Mouse (Mus musculus): Measurements from ENCODE around the gene Cnpy2. TPM values are rescaled to one million over a fixed set of nuclear protein-coding genes. Genes with fewer than 3 reads are reported as not detected.

Cnpy2 gene
- total and polyA plus RNA-seq, 3 experiments = 27.8 to 65.3 (median 58.9) TPM

DNA sequence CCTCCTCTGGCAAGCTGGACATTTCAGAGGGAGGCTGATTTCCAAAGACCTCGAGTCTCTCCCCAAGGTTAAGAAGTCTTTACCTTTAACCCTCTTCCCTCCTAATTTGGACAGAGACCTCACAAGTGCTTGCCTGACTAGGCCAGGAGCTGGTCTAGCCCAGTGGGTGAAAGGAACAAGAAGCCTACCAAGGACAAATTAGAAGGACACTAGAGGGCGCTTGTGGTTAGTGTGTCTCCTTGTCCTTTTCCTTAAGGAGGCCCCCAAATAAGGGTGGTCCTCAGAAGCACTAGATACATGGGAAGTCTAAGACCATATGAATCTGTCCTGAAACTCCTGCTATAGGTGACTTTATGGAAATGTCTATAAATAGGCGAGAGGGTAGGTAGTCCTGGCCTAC lies 40.3 kb downstream of the Cnpy2 start:
- TF ChIP-seq EP300 (IDR thresholded peaks at IDR 0.05; ENCODE audit: insufficient read depth, low read depth, low read length) (no peak), CTCF (IDR thresholded peaks at IDR 0.05) (peak; percentile 73), POLR2A (IDR thresholded peaks at IDR 0.05; ENCODE audit: insufficient read depth, low read depth, low read length) (0 out of 2 replicates have a peak, but pooled peaks have one; percentile 19)
- no peak overlapping the region for H3K4me3 ChIP-seq
- peak overlapping the region; percentile 68 for H3K27ac ChIP-seq
- DNase-seq = peak in 1 of 2 experiments; percentile 39
- H3K27me3 ChIP-seq (ENCODE audit: control insufficient read depth, insufficient read depth, low read length) = no peaks in the 10 kb centered on the region
- no peak overlapping the region for H3K9ac ChIP-seq (ENCODE audit: low read depth, low read length)
- peaks cover 26% of the 10 kb centered on the region for H3K36me3 ChIP-seq (ENCODE audit: control insufficient read depth, insufficient read depth, low read length)
- 40% methylated on average over 3 of the region's 3 CpGs for WGBS
- no peaks in the 10 kb centered on the region for H3K79me2 ChIP-seq (replicated peaks; ENCODE audit: control insufficient read depth, insufficient read depth, low read length)
- intact Hi-C loops (cut with DNase I) = loop anchor here (5.0 kb wide), 1 partner anchor 95 kb away; the partner anchor contains the start of gene Smarcc2
- H3K4me1 ChIP-seq (ENCODE audit: control insufficient read depth, insufficient read depth, low read length) = 0 out of 2 replicates have a peak, but pooled peaks cover 1% of the 10 kb centered on the region

DNA sequence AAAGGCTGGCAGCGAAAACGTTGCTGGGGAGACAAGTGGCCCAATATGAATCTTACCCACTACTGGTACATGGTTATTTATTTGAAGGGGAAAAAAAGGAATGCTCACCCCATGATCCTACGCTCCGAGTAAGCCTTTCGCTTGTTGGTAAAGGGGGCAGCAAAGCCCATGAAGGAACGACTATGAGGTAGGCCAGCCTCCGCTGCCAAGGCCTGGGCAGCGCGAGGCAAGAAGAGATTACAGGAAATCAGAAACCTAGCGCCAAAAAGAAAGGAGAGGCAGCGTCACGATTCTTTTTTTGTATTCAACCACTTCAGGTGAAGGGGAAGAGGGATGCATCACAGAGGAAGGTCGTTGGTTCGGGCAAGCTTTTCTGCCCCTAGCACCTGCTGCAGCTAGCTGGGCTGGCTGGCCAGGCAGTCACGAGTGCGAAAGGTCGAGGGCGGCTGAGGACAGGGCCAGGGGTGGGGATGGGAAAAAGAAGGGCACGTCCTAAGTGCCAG lies 45.7 kb downstream of the Cnpy2 start:
- Histone ChIP-seq H3K4me1 (ENCODE audit: control insufficient read depth, insufficient read depth, low read length) (peaks cover 8% of the 10 kb centered on the region), H3K79me2 (replicated peaks; ENCODE audit: control insufficient read depth, insufficient read depth, low read length) (no peaks in the 10 kb centered on the region), H3K4me3 (peak overlapping the region; percentile 74), H3K27me3 (ENCODE audit: control insufficient read depth, insufficient read depth, low read length) (no peaks in the 10 kb centered on the region), H3K9ac (ENCODE audit: low read depth, low read length) (peak overlapping the region; percentile 80), H3K36me3 (ENCODE audit: control insufficient read depth, insufficient read depth, low read length) (peaks cover 17% of the 10 kb centered on the region), H3K27ac (peak overlapping the region; percentile 98)
- DNase-seq = no peak
- intact Hi-C loops (cut with DNase I) = no loop called here
- 12% methylated on average over 19 of the region's 19 CpGs for WGBS
- TF ChIP-seq CTCF (IDR thresholded peaks at IDR 0.05) (no peak), EP300 (IDR thresholded peaks at IDR 0.05; ENCODE audit: insufficient read depth, low read depth, low read length) (peak; percentile 61; the same call in 1 of the 2 replicates), POLR2A (IDR thresholded peaks at IDR 0.05; ENCODE audit: insufficient read depth, low read depth, low read length) (no peak)

DNA sequence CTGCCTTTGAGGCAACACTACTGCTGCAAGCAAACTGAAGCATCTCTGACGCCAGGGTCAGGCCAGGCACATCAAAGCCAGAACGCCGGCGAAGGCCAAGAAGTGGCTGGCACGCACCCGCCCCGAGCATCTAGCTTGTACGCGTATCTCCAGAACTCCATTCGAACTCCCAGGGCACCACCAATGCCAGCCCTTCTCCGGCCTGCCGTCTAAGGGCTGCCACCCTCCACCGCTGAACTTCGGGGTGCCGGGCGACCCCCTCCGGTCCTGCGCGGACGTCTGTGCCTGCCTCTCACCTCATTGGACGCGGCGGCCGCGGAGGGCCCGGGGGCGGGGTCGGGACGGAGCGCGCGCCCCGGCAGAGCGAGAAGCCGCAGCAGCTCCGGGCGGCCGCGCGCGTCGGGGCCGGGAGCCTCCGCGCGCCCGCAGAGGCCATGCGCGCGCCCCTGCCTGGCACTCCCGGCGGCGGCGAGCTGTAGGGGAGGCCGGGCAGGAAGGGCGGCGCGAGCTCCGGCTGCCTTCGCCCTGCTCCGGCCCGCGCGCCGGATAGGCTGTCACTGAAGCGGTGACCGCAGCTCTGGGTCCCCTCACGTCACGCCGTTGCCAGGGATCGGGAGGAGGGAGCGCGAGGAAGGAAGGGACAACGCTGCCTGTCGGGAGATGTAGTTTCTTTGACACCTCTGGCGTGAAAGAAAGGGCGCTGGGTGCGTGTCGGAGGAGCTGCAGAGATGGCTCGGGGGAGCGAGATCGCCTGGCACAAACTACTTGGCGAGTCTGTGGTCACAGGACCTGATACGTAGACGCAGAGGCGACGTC lies 46.4 kb downstream of the Cnpy2 start, which contains the start of gene Coq10a:
Coq10a (minus strand) TSS at position 596 of the 816 bp plus-strand sequence.
- Histone ChIP-seq H3K27ac (peak within 1 kb of the TSS; percentile 98), H3K4me3 (peak within 1 kb of the TSS; percentile 74), H3K4me1 (ENCODE audit: control insufficient read depth, insufficient read depth, low read length) (peaks cover 9% of the 10 kb centered on the region), H3K9ac (ENCODE audit: low read depth, low read length) (peak within 1 kb of the TSS; percentile 80), H3K36me3 (ENCODE audit: control insufficient read depth, insufficient read depth, low read length) (peaks cover 10% of the 10 kb centered on the region), H3K27me3 (ENCODE audit: control insufficient read depth, insufficient read depth, low read length) (no peaks in the 10 kb centered on the region), H3K79me2 (replicated peaks; ENCODE audit: control insufficient read depth, insufficient read depth, low read length) (no peaks in the 10 kb centered on the region)
- TF ChIP-seq POLR2A (IDR thresholded peaks at IDR 0.05; ENCODE audit: insufficient read depth, low read depth, low read length) (peak; percentile 96), CTCF (IDR thresholded peaks at IDR 0.05) (no peak), EP300 (IDR thresholded peaks at IDR 0.05; ENCODE audit: insufficient read depth, low read depth, low read length) (peak; percentile 82)
- peak; percentile 93 to 97 for DNase-seq
- under 1% methylated on average over 87 of the region's 87 CpGs for WGBS
- intact Hi-C loops (cut with DNase I) = no loop called here

DNA sequence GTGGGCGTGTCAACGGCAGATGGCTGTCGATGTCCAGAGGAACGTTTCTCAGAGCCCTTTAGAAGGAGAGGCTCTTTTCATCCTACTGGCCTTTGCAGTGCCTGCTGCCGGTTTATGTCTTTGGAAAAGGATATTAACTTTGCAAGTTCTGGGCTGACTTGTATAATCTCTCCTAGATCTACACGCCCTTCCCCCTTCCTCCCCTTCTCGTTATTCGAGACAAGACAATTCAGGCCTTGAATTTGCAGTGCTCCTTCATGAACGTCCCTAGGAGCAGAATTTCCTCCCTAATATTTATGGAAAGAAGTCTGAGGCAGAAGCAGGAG lies 46.9 kb downstream of the Cnpy2 start:
- peak overlapping the region; percentile 80 for H3K9ac ChIP-seq (ENCODE audit: low read depth, low read length)
- intact Hi-C loops (cut with DNase I) = no loop called here
- 4% methylated on average over 9 of the region's 9 CpGs for WGBS
- TF ChIP-seq EP300 (IDR thresholded peaks at IDR 0.05; ENCODE audit: insufficient read depth, low read depth, low read length) = no peak
- TF ChIP-seq POLR2A (IDR thresholded peaks at IDR 0.05; ENCODE audit: insufficient read depth, low read depth, low read length) = no peak; the same call in 1 of the 2 replicates
- no peak for TF ChIP-seq CTCF (IDR thresholded peaks at IDR 0.05)
- H3K36me3 ChIP-seq (ENCODE audit: control insufficient read depth, insufficient read depth, low read length) = peaks cover 10% of the 10 kb centered on the region
- no peaks in the 10 kb centered on the region for H3K79me2 ChIP-seq (replicated peaks; ENCODE audit: control insufficient read depth, insufficient read depth, low read length)
- H3K27me3 ChIP-seq (ENCODE audit: control insufficient read depth, insufficient read depth, low read length) = no peaks in the 10 kb centered on the region
- peak overlapping the region; percentile 74 for H3K4me3 ChIP-seq
- peak overlapping the region; percentile 98 for H3K27ac ChIP-seq
- no peak for DNase-seq
- H3K4me1 ChIP-seq (ENCODE audit: control insufficient read depth, insufficient read depth, low read length) = peaks cover 9% of the 10 kb centered on the region

DNA sequence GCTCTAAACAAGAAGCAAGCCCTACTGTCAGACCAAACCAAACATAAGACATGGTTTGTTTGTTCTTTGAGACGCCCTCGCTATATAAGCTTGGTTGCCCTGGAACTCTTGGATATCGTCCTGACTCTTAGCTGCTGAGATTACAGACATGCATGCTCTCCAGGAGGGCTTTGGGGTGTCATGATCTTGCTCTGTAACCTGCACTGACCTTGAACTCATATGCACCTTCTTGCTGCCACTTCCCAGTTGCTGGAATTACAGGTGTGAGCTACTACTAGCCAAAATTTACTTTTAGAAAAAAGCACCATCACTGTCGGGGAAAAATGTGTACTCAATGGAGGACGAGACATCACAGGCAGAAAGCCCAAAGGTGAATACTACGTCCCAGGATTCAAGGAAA lies 47.3 kb downstream of the Cnpy2 start:
- H3K36me3 ChIP-seq (ENCODE audit: control insufficient read depth, insufficient read depth, low read length) = peaks cover 8% of the 10 kb centered on the region
- H3K27ac ChIP-seq = peak overlapping the region; percentile 98
- peak overlapping the region; percentile 80 for H3K9ac ChIP-seq (ENCODE audit: low read depth, low read length)
- no peak for DNase-seq
- peak overlapping the region; percentile 74 for H3K4me3 ChIP-seq
- H3K79me2 ChIP-seq (replicated peaks; ENCODE audit: control insufficient read depth, insufficient read depth, low read length) = no peaks in the 10 kb centered on the region
- intact Hi-C loops (cut with DNase I) = no loop called here
- H3K27me3 ChIP-seq (ENCODE audit: control insufficient read depth, insufficient read depth, low read length) = no peaks in the 10 kb centered on the region
- WGBS = 69% methylated on average over 6 of the region's 6 CpGs
- peaks cover 9% of the 10 kb centered on the region for H3K4me1 ChIP-seq (ENCODE audit: control insufficient read depth, insufficient read depth, low read length)
- no peak for TF ChIP-seq EP300 (IDR thresholded peaks at IDR 0.05; ENCODE audit: insufficient read depth, low read depth, low read length)
- TF ChIP-seq POLR2A (IDR thresholded peaks at IDR 0.05; ENCODE audit: insufficient read depth, low read depth, low read length) = no peak
- TF ChIP-seq CTCF (IDR thresholded peaks at IDR 0.05) = no peak

DNA sequence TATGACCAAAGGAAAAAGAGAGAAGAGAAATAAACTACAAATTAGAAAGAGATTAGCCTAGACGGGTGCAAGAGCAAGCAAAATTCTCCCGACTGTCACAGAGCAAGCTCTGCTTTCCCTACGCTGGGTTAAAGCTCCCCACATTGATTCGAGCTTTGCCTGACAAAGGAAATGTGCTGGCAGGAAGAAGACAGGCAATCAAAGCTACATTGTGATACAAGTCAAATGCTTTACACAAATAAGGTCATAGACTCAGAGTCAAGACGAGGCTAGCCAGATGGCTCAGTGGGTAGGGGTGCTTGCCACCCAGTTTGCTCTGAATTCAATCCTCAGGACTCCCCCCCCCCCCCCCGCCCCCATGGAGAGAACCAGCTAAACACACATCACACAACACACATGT lies 47.8 kb downstream of the Cnpy2 start:
- H3K9ac ChIP-seq (ENCODE audit: low read depth, low read length) = no peak overlapping the region
- peaks cover 8% of the 10 kb centered on the region for H3K4me1 ChIP-seq (ENCODE audit: control insufficient read depth, insufficient read depth, low read length)
- 38% methylated on average over 6 of the region's 6 CpGs for WGBS
- DNase-seq = no peak
- peak overlapping the region; percentile 98 for H3K27ac ChIP-seq
- H3K79me2 ChIP-seq (replicated peaks; ENCODE audit: control insufficient read depth, insufficient read depth, low read length) = no peaks in the 10 kb centered on the region
- intact Hi-C loops (cut with DNase I) = no loop called here
- H3K36me3 ChIP-seq (ENCODE audit: control insufficient read depth, insufficient read depth, low read length) = peaks cover 8% of the 10 kb centered on the region
- TF ChIP-seq POLR2A (IDR thresholded peaks at IDR 0.05; ENCODE audit: insufficient read depth, low read depth, low read length) (no peak), EP300 (IDR thresholded peaks at IDR 0.05; ENCODE audit: insufficient read depth, low read depth, low read length) (no peak)
- no peaks in the 10 kb centered on the region for H3K27me3 ChIP-seq (ENCODE audit: control insufficient read depth, insufficient read depth, low read length)
- H3K4me3 ChIP-seq = no peak overlapping the region
